Mouse (Mus musculus) spleen, adult 2 months (tissue): Measurements from ENCODE around the gene Acta1. TPM values are rescaled to one million over a fixed set of nuclear protein-coding genes. Genes with fewer than 3 reads are reported as not detected.

Source experiments
- DNase-seq, 2 experiments: peaks; one replicate each; pipeline versions ENCODE4 v3.0.0 to v3.0.0-alpha.2; 2012 to 2021; ENCODE audit warnings: low spot score in 2 of 2, low read depth in 1 of 2
- H3K27ac ChIP-seq: fragments of 200-500 bp; 2 replicates; pipeline ENCODE4 v1.5.1; 2012; ENCODE audit warnings: low read length, inconsistent platforms; ENCODE audit not compliant: insufficient read depth
- H3K27me3 ChIP-seq: fragments of 200-500 bp; 2 replicates; pipeline ENCODE4 v1.6.1; 2012; ENCODE audit warnings: mild to moderate bottlenecking, moderate library complexity, low read length, inconsistent platforms; ENCODE audit not compliant: control insufficient read depth, insufficient read depth
- H3K36me3 ChIP-seq: fragments of 200-500 bp; 2 replicates; pipeline ENCODE4 v1.6.1; 2012; ENCODE audit warnings: mild to moderate bottlenecking, low read length, inconsistent platforms; ENCODE audit not compliant: control insufficient read depth, insufficient read depth
- H3K4me1 ChIP-seq: fragments of 200-500 bp; 2 replicates; pipeline ENCODE4 v1.6.1; 2011; ENCODE audit warnings: inconsistent platforms; ENCODE audit not compliant: control insufficient read depth, insufficient read depth, insufficient read length
- H3K4me3 ChIP-seq: fragments of 200-500 bp; 2 replicates; pipeline ENCODE4 v1.5.1; 2011; ENCODE audit warnings: mild to moderate bottlenecking, inconsistent platforms; ENCODE audit not compliant: insufficient read depth, insufficient read length; ENCODE audit errors: extremely low read depth
- CTCF ChIP-seq: fragments of 200-500 bp; IDR thresholded peaks from 2 replicates; pipeline ENCODE4 v1.5.1; 2011; ENCODE audit warnings: mild to moderate bottlenecking, inconsistent platforms; ENCODE audit not compliant: insufficient read depth, insufficient read length, insufficient replicate concordance; ENCODE audit errors: extremely low read depth
- POLR2A ChIP-seq: fragments of 200-500 bp; IDR thresholded peaks from 2 replicates; pipeline ENCODE4 v1.6.1; 2011; ENCODE audit warnings: low read depth, low read length, inconsistent platforms
- WGBS: fragments of 180-500 bp; shearing (Covaris S2); methylation state at CpG from one replicate; pipeline ENCODE4 v1.1.7; 2018; 5-methylcytosine and 5-hydroxymethylcytosine counted together
- polyA plus RNA-seq: library from polyadenylated mRNA; depleted of rRNA; stranded (reverse); fragments of >200 nt; gene quantifications from 2 replicates; pipeline ENCODE4 v1.2.3, GENCODE M21; 2012

Gene Acta1
- polyA plus RNA-seq, 1 experiment, result 0.98 TPM

DNA sequence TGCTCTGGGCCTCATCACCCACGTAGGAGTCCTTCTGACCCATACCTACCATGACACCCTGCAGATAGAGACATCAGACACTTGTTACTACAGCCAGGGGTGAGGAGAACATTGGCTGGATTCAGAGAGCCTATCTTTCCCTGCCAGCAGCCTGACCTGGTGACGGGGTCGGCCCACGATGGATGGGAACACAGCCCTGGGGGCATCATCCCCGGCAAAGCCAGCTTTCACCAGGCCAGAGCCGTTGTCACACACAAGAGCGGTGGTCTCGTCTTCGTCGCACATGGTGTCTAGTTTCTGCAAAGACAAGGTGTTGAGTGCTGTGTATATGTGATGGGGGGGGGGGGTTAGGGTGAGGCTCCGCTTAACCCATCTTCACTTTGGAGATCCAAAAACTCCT, 1.1 kb downstream of the Acta1 start:
- no peak for DNase-seq
- Histone ChIP-seq H3K27me3 (peaks cover 8% of the 10 kb centered on the region; the same call in 1 of the 2 replicates), H3K36me3 (no peaks in the 10 kb centered on the region), H3K27ac (no peak overlapping the region), H3K4me3 (no peak overlapping the region), H3K4me1 (no peaks in the 10 kb centered on the region)
- 88% methylated on average over 11 of the region's 11 CpGs for WGBS
- TF ChIP-seq CTCF, result no peak

DNA sequence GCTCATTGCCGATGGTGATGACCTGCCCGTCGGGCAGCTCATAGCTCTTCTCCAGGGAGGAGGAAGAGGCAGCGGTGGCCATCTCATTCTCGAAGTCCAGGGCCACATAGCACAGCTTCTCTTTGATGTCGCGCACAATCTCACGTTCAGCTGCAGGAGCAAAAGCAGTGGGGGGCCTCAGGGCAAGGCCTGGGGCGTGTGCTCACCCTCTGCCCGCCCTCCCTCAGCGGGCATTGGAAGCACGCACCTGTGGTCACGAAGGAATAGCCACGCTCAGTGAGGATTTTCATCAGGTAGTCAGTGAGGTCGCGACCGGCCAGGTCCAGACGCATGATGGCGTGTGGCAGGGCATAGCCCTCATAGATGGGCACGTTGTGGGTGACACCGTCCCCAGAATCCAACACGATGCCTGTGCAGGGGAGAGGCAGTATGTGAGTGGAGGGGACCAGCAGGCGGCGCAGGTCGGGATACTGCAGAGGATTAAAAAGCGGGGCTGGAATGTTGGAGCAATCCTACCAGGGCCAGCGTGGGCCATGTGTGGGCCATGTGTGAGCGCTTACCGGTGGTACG, 1.9 kb downstream of the Acta1 start:
- WGBS, result 23% methylated on average over 30 of the region's 30 CpGs
- TF ChIP-seq POLR2A (no peak), CTCF (no peak)
- Histone ChIP-seq H3K27ac (no peak overlapping the region), H3K27me3 (peaks cover 8% of the 10 kb centered on the region; the same call in 1 of the 2 replicates), H3K4me3 (no peak overlapping the region), H3K4me1 (no peaks in the 10 kb centered on the region), H3K36me3 (no peaks in the 10 kb centered on the region)
- no peak for DNase-seq

DNA sequence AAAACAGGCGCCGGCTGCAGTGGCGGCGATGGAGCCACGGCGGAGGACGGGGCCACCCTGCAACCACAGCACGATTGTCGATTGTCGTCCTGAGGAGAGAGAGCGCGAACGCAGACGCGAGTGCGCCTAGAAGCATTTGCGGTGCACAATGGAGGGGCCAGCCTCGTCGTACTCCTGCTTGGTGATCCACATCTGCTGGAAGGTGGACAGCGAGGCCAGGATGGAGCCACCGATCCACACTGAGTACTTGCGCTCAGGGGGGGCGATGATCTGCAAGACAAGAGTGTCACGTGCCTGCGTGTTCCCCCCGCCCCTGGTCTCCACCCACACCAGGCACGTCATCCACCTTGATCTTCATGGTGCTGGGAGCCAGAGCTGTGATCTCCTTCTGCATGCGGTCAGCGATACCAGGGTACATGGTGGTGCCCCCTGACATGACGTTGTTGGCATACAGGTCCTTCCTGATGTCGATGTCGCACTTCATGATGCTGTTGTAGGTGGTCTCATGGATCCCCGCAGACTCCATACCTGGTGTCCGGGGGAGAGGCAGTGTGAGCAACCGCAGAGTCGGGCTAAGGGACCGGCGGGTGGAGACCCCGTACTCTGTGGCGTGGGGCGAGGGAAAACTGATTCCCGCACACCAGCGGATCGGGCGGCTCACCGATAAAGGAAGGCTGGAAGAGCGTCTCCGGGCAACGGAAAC, 2.5 kb downstream of the Acta1 start:
- no peak overlapping the region for H3K4me3 ChIP-seq
- 7% methylated on average over 49 of the region's 49 CpGs for WGBS
- no peaks in the 10 kb centered on the region for H3K4me1 ChIP-seq
- TF ChIP-seq POLR2A (no peak), CTCF (no peak)
- no peaks in the 10 kb centered on the region for H3K36me3 ChIP-seq
- peaks cover 8% of the 10 kb centered on the region; the same call in 1 of the 2 replicates for H3K27me3 ChIP-seq
- H3K27ac ChIP-seq, result no peak overlapping the region
- DNase-seq, result no peak

DNA sequence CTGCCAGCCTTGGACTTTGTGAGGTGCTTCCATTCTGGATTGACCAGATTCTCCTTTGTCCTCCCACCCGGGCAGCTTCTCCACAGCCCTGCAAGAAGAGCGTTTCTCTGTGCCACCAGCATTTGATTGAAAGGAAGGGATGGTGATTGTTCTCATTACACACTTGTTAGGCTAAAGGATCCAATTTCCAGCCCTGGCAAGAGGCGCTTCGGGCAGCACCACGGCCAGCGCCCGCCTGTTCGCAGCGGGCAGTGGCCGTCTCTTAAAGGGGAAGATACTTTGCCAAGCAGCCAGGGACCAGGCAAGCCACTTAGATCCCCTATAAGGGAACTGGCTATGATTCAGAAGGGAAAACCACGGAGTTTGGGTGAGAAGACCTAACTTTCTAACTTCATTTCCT, 3.3 kb downstream of the Acta1 start:
- no peak overlapping the region for H3K4me3 ChIP-seq
- H3K27me3 ChIP-seq, result peaks cover 10% of the 10 kb centered on the region
- H3K4me1 ChIP-seq, result no peaks in the 10 kb centered on the region
- TF ChIP-seq POLR2A, result no peak
- TF ChIP-seq CTCF, result no peak
- H3K36me3 ChIP-seq, result no peaks in the 10 kb centered on the region
- no peak overlapping the region for H3K27ac ChIP-seq
- DNase-seq, result no peak
- WGBS, result 4% methylated on average over 11 of the region's 11 CpGs

DNA sequence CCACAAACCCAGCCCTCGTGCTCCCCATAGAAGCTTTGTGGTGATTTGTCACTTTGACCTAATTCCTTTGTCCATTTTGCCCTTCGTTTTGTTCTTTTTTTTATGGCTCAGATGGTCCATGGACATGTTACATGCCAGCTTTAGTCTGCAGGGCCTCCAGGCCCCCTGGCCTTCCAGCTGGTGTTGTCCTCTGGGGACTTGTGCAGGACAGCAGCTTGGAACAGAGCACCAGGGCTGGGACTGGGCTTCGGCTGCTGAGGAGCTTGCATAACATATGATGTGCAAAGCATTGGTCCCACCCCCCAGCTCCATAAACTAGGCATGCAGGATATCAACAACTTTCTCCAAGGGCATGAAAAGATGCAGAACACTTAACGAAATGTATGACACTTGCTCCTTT, 4.8 kb downstream of the Acta1 start:
- WGBS, result 81% methylated on average over 4 of the region's 4 CpGs
- Histone ChIP-seq H3K27me3 (peaks cover 10% of the 10 kb centered on the region), H3K4me1 (no peaks in the 10 kb centered on the region), H3K36me3 (no peaks in the 10 kb centered on the region), H3K4me3 (no peak overlapping the region), H3K27ac (no peak overlapping the region)
- TF ChIP-seq POLR2A, result no peak
- no peak for TF ChIP-seq CTCF
- no peak for DNase-seq

DNA sequence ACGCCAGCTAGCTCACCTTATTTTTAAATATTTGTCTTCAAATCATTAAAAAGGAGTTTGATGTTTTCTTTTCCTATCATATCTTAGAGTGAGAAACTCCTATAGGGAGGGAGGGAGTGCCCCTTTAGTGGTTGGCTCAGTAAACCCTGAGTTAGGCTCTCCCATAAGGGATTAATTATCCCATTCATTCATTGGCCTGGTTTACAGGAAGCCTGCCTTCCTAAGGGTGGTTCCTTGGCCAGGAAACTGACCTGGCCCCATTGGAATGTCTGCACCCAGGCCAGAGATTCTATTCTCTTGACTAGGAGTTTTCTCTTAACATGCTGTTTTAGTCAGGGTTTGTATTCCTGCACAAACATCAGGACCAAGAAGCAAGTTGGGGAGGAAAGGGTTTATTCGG, 6.6 kb downstream of the Acta1 start:
- no peaks in the 10 kb centered on the region for H3K36me3 ChIP-seq
- no peaks in the 10 kb centered on the region for H3K4me1 ChIP-seq
- TF ChIP-seq CTCF (no peak), POLR2A (no peak)
- peaks cover 5% of the 10 kb centered on the region for H3K27me3 ChIP-seq
- no peak overlapping the region for H3K4me3 ChIP-seq
- WGBS, result 81% methylated on average over 2 of the region's 2 CpGs
- no peak for DNase-seq
- no peak overlapping the region for H3K27ac ChIP-seq

DNA sequence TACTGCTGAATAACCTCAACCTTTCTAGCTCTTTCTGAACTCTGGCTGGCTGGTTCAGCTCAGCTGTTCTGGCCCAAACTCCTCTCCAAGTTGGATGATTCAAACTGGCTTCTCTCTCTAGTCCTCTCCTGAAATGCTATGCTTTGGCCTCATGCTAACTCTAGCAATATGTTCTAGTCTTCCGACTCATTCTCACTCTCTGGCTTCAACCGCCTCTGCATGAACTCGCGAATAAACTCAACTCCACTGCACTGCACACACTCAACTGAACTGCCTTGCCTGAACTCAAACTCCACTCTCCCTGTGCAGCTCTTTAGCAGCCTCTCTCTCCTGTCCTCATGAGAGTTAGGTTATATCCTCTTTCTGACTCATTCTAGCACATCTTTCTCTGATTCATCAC, 7.4 kb downstream of the Acta1 start:
- TF ChIP-seq CTCF (no peak), POLR2A (no peak)
- 91% methylated on average over 4 of the region's 4 CpGs for whole genome bisulfite sequencing
- Histone ChIP-seq H3K36me3 (no peaks in the 10 kb centered on the region), H3K27ac (no peak overlapping the region), H3K4me3 (no peak overlapping the region), H3K27me3 (peaks cover 2% of the 10 kb centered on the region), H3K4me1 (no peaks in the 10 kb centered on the region)
- DNase-seq, result no peak
